Mouse (Mus musculus) spleen, postnatal 14 days (tissue): ENCODE measurements at regions not wholly inside any gene's neighbourhood (a gene's known extent, or its start where the extent isn't known, plus 50 kb on each side); places are given as distances from the start of the nearest gene placed in this dataset.
A peak's percentile ranks its signal among the peaks of the same experiment; 100 is the strongest.

Experiments used
- DNase-seq, 2 experiments: peaks; one replicate each; pipeline ENCODE4 v3.0.0; 2021 to 2022; ENCODE audit warnings: low spot score in 2 of 2

- DNase-seq, result no peak
These were observed 153.3 kb downstream of the Shq1 start for GRCm38 (mm10) chr6:100517662-100518061.

GRCm38 (mm10) chr6:100512676-100513075 lies 158.3 kb downstream of the Shq1 start:
- peak in 1 of 2 experiments; percentile 18 for DNase-seq

DNA sequence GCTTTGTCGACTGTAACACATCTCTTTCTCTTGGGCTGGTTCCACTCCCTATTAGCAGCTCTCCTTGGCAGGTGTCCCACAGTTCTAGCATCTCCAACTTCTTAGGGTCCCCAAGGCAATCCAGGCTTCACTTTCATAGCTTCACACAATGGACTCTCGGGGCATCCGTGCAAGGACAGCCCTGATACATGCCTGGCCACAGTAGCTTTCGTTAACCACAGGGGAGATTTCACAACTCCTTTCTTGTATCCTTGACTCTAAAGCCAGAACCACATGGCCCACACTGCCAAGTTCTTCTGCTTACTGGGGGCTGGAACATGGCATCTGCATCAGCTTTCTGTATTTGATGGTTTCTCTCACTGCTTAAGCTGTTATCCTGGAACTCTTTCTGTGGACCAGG lies 160.3 kb downstream of the Shq1 start:
- no peak for DNase-seq

GRCm38 (mm10) chr6:100505506-100506247 lies 165.3 kb downstream of the Shq1 start:
- DNase-seq, result no peak

DNA sequence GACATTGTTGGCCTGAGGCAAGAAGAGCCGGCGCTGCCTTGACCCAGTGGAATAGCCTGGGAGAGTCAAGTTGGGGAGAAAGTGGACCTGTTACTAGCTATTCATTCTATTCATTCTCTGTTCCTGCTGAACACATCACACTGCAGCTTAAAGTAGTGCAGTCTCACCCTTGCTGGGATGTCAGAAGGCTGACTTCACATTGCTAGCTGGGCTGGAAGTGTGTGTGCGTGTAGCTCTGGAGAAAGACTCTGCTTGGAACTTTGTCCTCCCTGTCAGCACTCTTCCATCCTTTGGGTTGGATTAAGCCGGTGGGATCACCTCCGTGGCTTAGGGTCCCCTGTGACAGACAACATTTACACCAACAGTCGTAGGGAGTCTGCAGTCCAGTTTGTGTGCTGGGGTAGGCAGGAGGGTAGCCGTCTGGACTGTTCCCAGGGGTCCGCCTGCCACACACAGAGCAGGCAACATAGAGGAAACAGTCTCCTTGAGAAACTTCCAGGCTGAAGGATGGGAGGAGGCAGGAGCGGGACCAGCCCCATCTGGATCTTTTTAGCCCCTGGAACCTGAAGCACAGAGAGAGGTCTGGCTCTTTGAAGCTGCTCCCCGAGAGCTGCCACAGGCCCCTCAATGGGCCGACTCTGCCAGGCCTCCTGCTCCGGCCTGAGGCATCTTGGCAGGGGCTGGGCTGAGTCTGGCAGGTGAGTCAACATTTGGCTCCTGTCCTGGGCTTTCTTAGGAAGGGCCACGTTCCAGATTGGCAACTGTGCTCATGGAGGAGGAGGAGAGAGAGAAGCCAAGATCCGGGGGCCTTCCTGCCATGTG lies 167.8 kb downstream of the Shq1 start:
- DNase-seq, result no peak

GRCm38 (mm10) chr6:100502139-100502538 lies 168.8 kb downstream of the Shq1 start:
- no peak for DNase-seq

DNA sequence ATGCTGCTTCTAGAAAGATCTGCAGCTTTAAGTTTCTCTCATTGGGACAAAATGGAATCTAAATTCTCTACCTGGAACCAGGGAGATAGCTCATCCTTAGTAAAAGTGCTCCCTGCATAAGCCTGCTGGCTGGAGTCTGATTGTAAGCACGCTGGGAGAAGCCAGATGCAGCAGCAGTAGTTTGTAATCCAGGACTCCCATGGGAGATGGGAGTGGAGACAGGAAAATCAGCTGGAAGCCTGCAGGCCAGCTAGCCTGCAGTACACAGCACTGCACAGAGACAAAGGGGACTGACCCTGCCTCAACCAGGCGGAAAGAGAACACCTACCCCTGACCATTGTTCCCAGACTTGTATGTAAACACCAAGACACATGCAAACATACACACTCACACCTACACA lies 170.2 kb downstream of the Shq1 start:
- no peak for DNase-seq

DNA sequence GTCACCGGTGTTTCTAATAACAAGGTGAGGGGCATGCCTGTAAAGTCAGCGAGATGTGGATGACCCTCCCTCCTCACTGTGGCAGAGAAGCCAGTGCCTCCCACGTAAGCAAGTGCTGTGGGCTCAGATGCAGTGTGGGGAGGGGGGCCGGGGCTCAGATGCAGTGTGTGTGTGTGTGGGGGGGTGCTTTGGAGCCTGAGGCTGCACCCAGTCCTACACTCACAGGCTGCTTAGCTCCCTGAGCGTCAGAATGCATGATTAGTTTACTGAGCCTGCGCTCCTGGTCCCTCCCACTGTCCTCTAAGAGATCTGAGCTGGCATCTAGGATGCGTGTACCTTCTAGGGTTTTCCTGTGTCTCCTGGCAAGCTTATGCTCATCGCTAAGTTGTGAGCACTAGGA lies 170.9 kb downstream of the Shq1 start:
- DNase-seq, result no peak

- DNase-seq, result no peak
These were observed 172.1 kb downstream of the Shq1 start for GRCm38 (mm10) chr6:100498861-100499271.

DNA sequence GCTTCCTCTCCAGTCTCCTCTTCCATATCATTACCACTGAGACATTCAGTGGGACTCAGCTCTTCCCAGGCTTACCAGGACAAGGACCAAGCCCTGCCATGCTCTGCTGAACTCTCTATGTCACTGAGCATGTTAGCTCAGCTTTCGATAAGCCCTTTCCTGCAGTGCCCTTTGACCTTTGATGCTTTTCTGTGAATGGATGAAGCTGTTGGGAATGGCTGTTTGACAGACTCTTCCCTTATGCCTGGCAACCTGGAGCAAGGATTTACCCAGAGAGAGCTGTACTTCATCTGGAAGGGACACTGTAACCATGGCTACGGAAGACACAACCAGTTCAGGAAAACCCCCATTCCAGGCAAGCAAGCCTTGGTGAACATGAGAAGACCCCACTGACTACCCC lies 172.8 kb downstream of the Shq1 start:
- DNase-seq, result no peak

- DNase-seq, result no peak
These were observed 174.8 kb downstream of the Shq1 start for GRCm38 (mm10) chr6:100496135-100496534.

DNA sequence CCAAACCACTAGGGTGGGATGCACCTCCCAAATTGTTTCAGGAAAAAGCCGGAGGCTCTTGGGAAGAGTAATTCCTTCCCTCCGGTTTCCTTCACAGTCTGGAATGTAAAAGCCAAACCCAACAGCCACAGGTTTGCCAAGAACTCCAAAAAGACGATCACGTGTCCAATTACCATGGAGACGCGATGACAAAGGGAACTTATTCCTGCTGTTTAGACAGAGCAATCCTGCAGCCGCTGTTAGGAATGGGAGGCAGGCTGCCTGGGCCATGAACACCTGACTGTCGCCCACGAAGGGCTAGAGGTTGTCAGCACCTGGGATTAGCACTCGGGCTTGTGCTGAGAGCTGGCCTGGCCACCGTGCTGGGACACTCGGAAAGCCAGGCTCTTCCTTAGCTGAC lies 175.8 kb downstream of the Shq1 start:
- no peak for DNase-seq

GRCm38 (mm10) chr6:100493558-100493957 lies 177.4 kb downstream of the Shq1 start:
- DNase-seq, result no peak

- no peak for DNase-seq
These were observed 179.1 kb downstream of the Shq1 start for GRCm38 (mm10) chr6:100491811-100492210.

DNA sequence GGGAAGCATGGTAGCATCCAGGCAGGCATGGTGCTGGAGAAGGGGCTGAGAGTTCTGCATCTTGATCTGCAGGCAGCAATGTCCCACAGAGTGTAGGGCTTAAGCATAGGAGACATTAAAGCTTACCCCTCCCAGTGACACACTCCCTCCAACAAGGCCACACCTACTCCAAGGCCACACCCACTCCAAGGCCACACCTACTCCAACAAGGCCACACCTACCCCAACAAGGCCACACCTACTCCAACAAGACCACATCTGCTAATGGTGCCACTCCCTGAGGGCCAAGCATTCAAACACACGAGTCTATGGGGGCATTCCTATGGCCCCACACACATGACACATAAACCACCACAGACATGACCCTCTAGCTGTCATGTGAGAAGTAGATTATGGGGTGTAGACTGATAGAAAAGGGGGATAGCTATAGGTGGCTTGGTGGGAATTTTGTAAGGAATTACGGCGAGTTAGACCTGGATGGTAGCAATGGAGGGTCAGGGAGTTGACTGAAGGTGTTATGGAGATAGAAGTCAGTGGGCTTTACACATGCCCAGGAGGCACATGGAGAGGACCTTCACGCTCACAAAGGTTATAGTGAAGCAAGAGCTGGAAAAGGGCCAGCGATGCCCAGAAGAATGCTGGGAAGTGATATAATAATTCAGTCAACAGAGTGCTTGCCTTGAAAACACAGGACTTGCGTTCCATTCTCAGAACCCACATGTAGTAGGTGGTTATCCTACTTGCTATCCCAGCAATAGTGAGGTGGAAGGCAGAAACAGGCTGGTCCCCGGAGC lies 179.8 kb downstream of the Shq1 start:
- no peak for DNase-seq

DNA sequence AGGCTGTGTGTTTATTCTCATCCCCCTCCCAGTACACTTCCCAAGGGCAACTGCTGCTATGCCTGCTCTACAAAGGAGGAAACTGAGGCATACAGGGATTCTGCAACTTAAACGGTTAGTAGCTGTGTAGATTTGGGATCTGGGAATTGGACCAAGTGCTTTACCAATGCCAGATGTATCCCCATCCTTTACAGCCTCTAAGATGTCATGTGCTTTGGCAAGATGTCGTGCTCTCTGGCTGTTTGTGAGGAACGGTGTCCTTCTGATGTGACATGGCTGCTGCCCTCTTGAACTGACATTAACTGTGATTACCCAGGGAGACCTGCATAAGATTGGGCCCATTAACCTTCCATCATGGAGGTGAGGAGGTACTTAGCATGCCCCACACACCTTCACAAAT lies 187.1 kb downstream of the Shq1 start:
- DNase-seq, result no peak

DNA sequence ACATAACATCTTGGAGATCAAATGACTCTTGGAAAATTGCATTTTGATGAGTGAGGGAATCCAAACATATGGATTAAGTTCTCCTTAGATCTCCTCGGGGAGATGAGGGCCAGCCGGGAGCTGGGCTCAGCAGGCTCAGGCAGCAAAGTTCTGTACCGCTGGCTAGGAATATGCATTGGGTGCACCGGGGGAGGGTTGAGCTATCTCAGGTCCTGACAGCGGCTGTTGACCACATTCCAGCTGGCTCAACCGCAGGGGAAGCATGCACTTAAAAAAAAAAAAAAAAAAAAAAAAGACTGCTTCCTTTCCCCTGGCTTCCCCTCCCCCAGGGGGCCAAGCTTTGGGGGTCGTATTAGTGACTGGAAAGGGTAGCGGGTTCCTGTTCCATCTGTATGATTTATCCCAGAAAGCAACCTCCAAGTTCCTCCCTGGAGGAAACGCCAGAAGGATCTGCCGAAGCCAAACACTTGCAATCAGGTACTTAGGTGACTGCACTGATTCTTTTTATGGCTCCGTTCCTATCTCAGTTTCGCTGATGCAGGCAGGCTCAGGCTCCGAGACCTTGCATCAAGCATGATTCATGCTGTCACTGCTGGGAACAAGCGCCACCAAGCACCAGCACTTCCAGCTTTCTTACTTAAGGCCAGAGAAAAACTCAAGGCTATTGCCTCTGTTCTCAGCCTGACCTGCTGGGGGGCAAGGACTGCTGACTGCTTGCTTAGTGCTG lies 187.7 kb downstream of the Shq1 start:
- no peak for DNase-seq

- no peak for DNase-seq
These were observed 188.4 kb downstream of the Shq1 start for GRCm38 (mm10) chr6:100482572-100482971.

- DNase-seq, result no peak
These were observed 190.4 kb downstream of the Shq1 start for GRCm38 (mm10) chr6:100480525-100480924.

- no peak for DNase-seq
These were observed 191.1 kb downstream of the Shq1 start for GRCm38 (mm10) chr6:100479881-100480280.

- DNase-seq, result no peak
These were observed 191.5 kb downstream of the Shq1 start for GRCm38 (mm10) chr6:100479455-100479854.
